Mouse (Mus musculus): ENCODE results near the gene Dag1. TPM values are rescaled to one million over a fixed set of nuclear protein-coding genes. Genes with fewer than 3 reads are reported as not detected.
A peak's percentile ranks its signal among the peaks of the same experiment; 100 is the strongest.
"Not testable (repeated sequence)": the region's sequence is repeated elsewhere in the genome, so short reads cannot be mapped to it uniquely, and the experiment has no call there.

Gene Dag1
- polyA plus RNA-seq, 1 experiment from 2014 or later = 42.0 TPM

GRCm38 (mm10) chr9:108203015-108203414 lies 60.7 kb downstream of the Dag1 start:
- no peaks in the 10 kb centered on the region for H3K9me3 ChIP-seq (replicated peaks; ENCODE audit: control insufficient read depth, low read length)
- H3K4me1 ChIP-seq (ENCODE audit: control insufficient read depth, insufficient read depth, low read length) = peaks cover 15% of the 10 kb centered on the region
- WGBS = 41% methylated on average over 13 of the region's 13 CpGs

GRCm38 (mm10) chr9:108202169-108202568 lies 61.6 kb downstream of the Dag1 start:
- 99% methylated on average over 2 of the region's 2 CpGs for WGBS
- H3K4me3 ChIP-seq (ENCODE audit: low read depth, low read length) = no peak overlapping the region
- no peak overlapping the region for H3K4me2 ChIP-seq (ENCODE audit: low read length)
- no peak for DNase-seq (ENCODE audit: low spot score)
- peaks cover 15% of the 10 kb centered on the region for H3K4me1 ChIP-seq (ENCODE audit: control insufficient read depth, insufficient read depth, low read length)
- H3K27ac ChIP-seq (ENCODE audit: low read depth, low read length) = no peak overlapping the region
- no peak overlapping the region for H3K9ac ChIP-seq (ENCODE audit: low read length)
- ATAC-seq = no peak
- peaks cover 6% of the 10 kb centered on the region for H3K36me3 ChIP-seq (ENCODE audit: control insufficient read depth, insufficient read depth, low read length)
- H3K27me3 ChIP-seq (replicated peaks; ENCODE audit: control insufficient read depth, insufficient read depth, low read length) = no peaks in the 10 kb centered on the region
- H3K9me3 ChIP-seq (replicated peaks; ENCODE audit: control insufficient read depth, low read length) = no peaks in the 10 kb centered on the region

More at GRCm38 (mm10) chr9:108203015-108203414, 60.7 kb downstream of the Dag1 start:
- DNase-seq (ENCODE audit: low spot score) = peak; percentile 85
- H3K4me3 ChIP-seq (ENCODE audit: low read depth, low read length) = no peak overlapping the region
- H3K9ac ChIP-seq (ENCODE audit: low read length) = no peak overlapping the region
- H3K27ac ChIP-seq (ENCODE audit: low read depth, low read length) = no peak overlapping the region
- H3K4me2 ChIP-seq (ENCODE audit: low read length) = no peak overlapping the region
- ATAC-seq = no peak
- H3K36me3 ChIP-seq (ENCODE audit: control insufficient read depth, insufficient read depth, low read length) = peaks cover 15% of the 10 kb centered on the region
- H3K27me3 ChIP-seq (replicated peaks; ENCODE audit: control insufficient read depth, insufficient read depth, low read length) = no peaks in the 10 kb centered on the region

GRCm38 (mm10) chr9:108201160-108201559 lies 62.6 kb downstream of the Dag1 start:
- no peak overlapping the region for H3K9ac ChIP-seq (ENCODE audit: low read length)
- no peak overlapping the region for H3K27ac ChIP-seq (ENCODE audit: low read depth, low read length)
- H3K27me3 ChIP-seq (replicated peaks; ENCODE audit: control insufficient read depth, insufficient read depth, low read length) = no peaks in the 10 kb centered on the region
- peak overlapping the region; percentile 47 for H3K4me2 ChIP-seq (ENCODE audit: low read length)
- DNase-seq (ENCODE audit: low spot score) = peak; percentile 95
- H3K36me3 ChIP-seq (ENCODE audit: control insufficient read depth, insufficient read depth, low read length) = no peaks in the 10 kb centered on the region
- WGBS = under 1% methylated on average over 13 of the region's 13 CpGs
- H3K4me1 ChIP-seq (ENCODE audit: control insufficient read depth, insufficient read depth, low read length) = peaks cover 15% of the 10 kb centered on the region
- H3K9me3 ChIP-seq (replicated peaks; ENCODE audit: control insufficient read depth, low read length) = no peaks in the 10 kb centered on the region
- peak overlapping the region; percentile 7; the same call in 1 of the 2 replicates for H3K4me3 ChIP-seq (ENCODE audit: low read depth, low read length)
- peak; percentile 89 for ATAC-seq

- 60% methylated on average over 4 of the region's 4 CpGs for WGBS
- ATAC-seq (no peak), DNase-seq (ENCODE audit: low spot score) (no peak)
Measured at GRCm38 (mm10) chr9:108198621-108199020, 65.1 kb downstream of the Dag1 start.

GRCm38 (mm10) chr9:108196920-108197677 lies 66.7 kb downstream of the Dag1 start:
- no peaks in the 10 kb centered on the region for H3K27me3 ChIP-seq (replicated peaks; ENCODE audit: control insufficient read depth, insufficient read depth, low read length)
- peak overlapping the region; percentile 39 for H3K4me2 ChIP-seq (ENCODE audit: low read length)
- H3K36me3 ChIP-seq (ENCODE audit: control insufficient read depth, insufficient read depth, low read length) = no peaks in the 10 kb centered on the region
- no peak overlapping the region for H3K27ac ChIP-seq (ENCODE audit: low read depth, low read length)
- peak overlapping the region; percentile 46; the same call in 1 of the 2 replicates for H3K9ac ChIP-seq (ENCODE audit: low read length)
- peak; percentile 59 for DNase-seq (ENCODE audit: low spot score)
- WGBS = 10% methylated on average over 24 of the region's 24 CpGs
- ATAC-seq = peak; percentile 64; the same call in 1 of the 2 replicates
- H3K4me1 ChIP-seq (ENCODE audit: control insufficient read depth, insufficient read depth, low read length) = peaks cover 7% of the 10 kb centered on the region
- H3K9me3 ChIP-seq (replicated peaks; ENCODE audit: control insufficient read depth, low read length) = no peaks in the 10 kb centered on the region
- H3K4me3 ChIP-seq (ENCODE audit: low read depth, low read length) = no peak overlapping the region

More at GRCm38 (mm10) chr9:108198621-108199020, 65.1 kb downstream of the Dag1 start:
- H3K4me2 ChIP-seq (ENCODE audit: low read length) = no peak overlapping the region
- no peak overlapping the region for H3K9ac ChIP-seq (ENCODE audit: low read length)
- H3K27me3 ChIP-seq (replicated peaks; ENCODE audit: control insufficient read depth, insufficient read depth, low read length) = no peaks in the 10 kb centered on the region
- H3K4me1 ChIP-seq (ENCODE audit: control insufficient read depth, insufficient read depth, low read length) = peaks cover 7% of the 10 kb centered on the region
- H3K27ac ChIP-seq (ENCODE audit: low read depth, low read length) = no peak overlapping the region
- no peaks in the 10 kb centered on the region for H3K36me3 ChIP-seq (ENCODE audit: control insufficient read depth, insufficient read depth, low read length)
- H3K9me3 ChIP-seq (replicated peaks; ENCODE audit: control insufficient read depth, low read length) = no peaks in the 10 kb centered on the region
- no peak overlapping the region for H3K4me3 ChIP-seq (ENCODE audit: low read depth, low read length)

- not testable (repeated sequence) for DNase-seq (ENCODE audit: low spot score); H3K9me3 ChIP-seq (replicated peaks; ENCODE audit: control insufficient read depth, low read length); H3K4me3 ChIP-seq (ENCODE audit: low read depth, low read length); H3K4me2 ChIP-seq (ENCODE audit: low read length); H3K4me1 ChIP-seq (ENCODE audit: control insufficient read depth, insufficient read depth, low read length); H3K27ac ChIP-seq (ENCODE audit: low read depth, low read length); H3K36me3 ChIP-seq (ENCODE audit: control insufficient read depth, insufficient read depth, low read length); H3K27me3 ChIP-seq (replicated peaks; ENCODE audit: control insufficient read depth, insufficient read depth, low read length); H3K9ac ChIP-seq (ENCODE audit: low read length); ATAC-seq
- 62% methylated on average over 6 of the region's 6 CpGs for WGBS
Measured at GRCm38 (mm10) chr9:108196222-108196621, 67.5 kb downstream of the Dag1 start.

- Histone ChIP-seq H3K9me3 (replicated peaks; ENCODE audit: control insufficient read depth, low read length) (no peaks in the 10 kb centered on the region), H3K9ac (ENCODE audit: low read length) (peak within 1 kb of the TSS; percentile 87), H3K4me2 (ENCODE audit: low read length) (peak within 1 kb of the TSS; percentile 76), H3K36me3 (ENCODE audit: control insufficient read depth, insufficient read depth, low read length) (peaks cover 5% of the 10 kb centered on the region; the same call in 1 of the 2 replicates), H3K27ac (ENCODE audit: low read depth, low read length) (peak within 1 kb of the TSS; percentile 63; the same call in 1 of the 2 replicates), H3K27me3 (replicated peaks; ENCODE audit: control insufficient read depth, insufficient read depth, low read length) (no peaks in the 10 kb centered on the region), H3K4me1 (ENCODE audit: control insufficient read depth, insufficient read depth, low read length) (peaks cover 6% of the 10 kb centered on the region; the same call in 1 of the 2 replicates), H3K4me3 (ENCODE audit: low read depth, low read length) (peak within 1 kb of the TSS; percentile 83)
- ATAC-seq = peak; percentile 88
- peak; percentile 88 for DNase-seq (ENCODE audit: low spot score)
- under 1% methylated on average over 67 of the region's 91 CpGs for WGBS
Measured at GRCm38 (mm10) chr9:108189787-108190679, 73.7 kb downstream of the Dag1 start, which contains the start of gene Bsn. Gene Bsn, minus strand, starts transcription at chr9:108190384.

- Histone ChIP-seq H3K27ac (ENCODE audit: low read depth, low read length) (peak overlapping the region; percentile 63; the same call in 1 of the 2 replicates), H3K9ac (ENCODE audit: low read length) (peak overlapping the region; percentile 87), H3K9me3 (replicated peaks; ENCODE audit: control insufficient read depth, low read length) (no peaks in the 10 kb centered on the region), H3K36me3 (ENCODE audit: control insufficient read depth, insufficient read depth, low read length) (peaks cover 8% of the 10 kb centered on the region; the same call in 1 of the 2 replicates), H3K4me3 (ENCODE audit: low read depth, low read length) (peak overlapping the region; percentile 83), H3K27me3 (replicated peaks; ENCODE audit: control insufficient read depth, insufficient read depth, low read length) (no peaks in the 10 kb centered on the region), H3K4me1 (ENCODE audit: control insufficient read depth, insufficient read depth, low read length) (peaks cover 6% of the 10 kb centered on the region; the same call in 1 of the 2 replicates), H3K4me2 (ENCODE audit: low read length) (peak overlapping the region; percentile 76)
- WGBS = 37% methylated on average over 5 of the region's 5 CpGs
- ATAC-seq = no peak
- DNase-seq (ENCODE audit: low spot score) = no peak
Measured at GRCm38 (mm10) chr9:108189488-108189786, 74.3 kb downstream of the Dag1 start.

Measured in forebrain, embryonic 14.5 days (tissue).